Mouse (Mus musculus): ENCODE measurements at regions not wholly inside any gene's neighbourhood (a gene's known extent, or its start where the extent isn't known, plus 50 kb on each side); places are given as distances from the start of the nearest gene placed in this dataset.

GRCm38 (mm10) chr14:13732731-13733697 is 62.3 kb downstream of the Sntn start:
- peak; percentile 34 for DNase-seq (ENCODE audit: low read depth, low spot score)

Measured in retina, postnatal 7 days (tissue).